Mouse (Mus musculus) heart, adult 2 months (tissue): Measurements from ENCODE around the gene Loxl3. TPM values are rescaled to one million over a fixed set of nuclear protein-coding genes. Genes with fewer than 3 reads are reported as not detected.
A peak's percentile ranks its signal among the peaks of the same experiment; 100 is the strongest.

Experiments
- DNase-seq, 2 experiments: peaks; one replicate each; pipeline ENCODE4 v3.0.0; 2021
- H3K27ac ChIP-seq: fragments of 200-600 bp; 2 replicates; pipeline ENCODE4 v1.8.1; 2022
- H3K27me3 ChIP-seq: fragments of 200-500 bp; 2 replicates; pipeline ENCODE4 v1.6.1; 2012; ENCODE audit warnings: mild to moderate bottlenecking, low read length, inconsistent platforms, mixed read lengths; ENCODE audit not compliant: control insufficient read depth, insufficient read depth
- H3K36me3 ChIP-seq: fragments of 200-500 bp; 2 replicates; pipeline ENCODE4 v1.6.1; 2012; ENCODE audit warnings: low read length, inconsistent platforms; ENCODE audit not compliant: control insufficient read depth, insufficient read depth
- H3K4me1 ChIP-seq: fragments of 200-500 bp; 2 replicates; pipeline ENCODE4 v1.6.1; 2011; ENCODE audit warnings: low read length; ENCODE audit not compliant: control insufficient read depth, insufficient read depth
- H3K4me3 ChIP-seq: fragments of 200-600 bp; 2 replicates; pipeline ENCODE4 v1.8.1; 2022
- H3K79me2 ChIP-seq: fragments of 200-500 bp; replicated peaks from 2 replicates; pipeline ENCODE4 v1.6.1; 2012; ENCODE audit warnings: mild to moderate bottlenecking, inconsistent platforms, low read length, moderate library complexity, mixed read lengths; ENCODE audit not compliant: control insufficient read depth, insufficient read depth
- H3K9ac ChIP-seq: fragments of 200-500 bp; 2 replicates; pipeline ENCODE4 v1.6.1; 2012; ENCODE audit warnings: low read depth, mild to moderate bottlenecking, control low read depth, inconsistent platforms, low read length, mixed read lengths
- CTCF ChIP-seq: fragments of 200-600 bp; IDR thresholded peaks from 2 replicates; pipeline ENCODE4 v1.8.1; 2022; ENCODE audit warnings: antibody characterized with exemption, mild to moderate bottlenecking, moderate library complexity
- EP300 ChIP-seq: fragments of 200-500 bp; IDR thresholded peaks from 2 replicates; pipeline ENCODE4 v1.6.1; 2011; ENCODE audit warnings: low read depth, low read length, control low read depth; ENCODE audit not compliant: insufficient read depth
- POLR2A ChIP-seq: fragments of 200-500 bp; IDR thresholded peaks from 2 replicates; pipeline ENCODE4 v1.6.1; 2011; ENCODE audit warnings: mild to moderate bottlenecking, low read depth, low read length, control low read depth; ENCODE audit not compliant: insufficient read depth
- WGBS: fragments of 180-500 bp; shearing (Covaris S2); methylation state at CpG from one replicate; pipeline ENCODE4 v1.1.7; 2018; 5-methylcytosine and 5-hydroxymethylcytosine counted together
- intact Hi-C: fragments of 180-260 bp; cut with DNase I; formaldehyde crosslinking; loops from one replicate; pipeline ENCODE4 v1.15.1; 2025
- microRNA-seq, 2 experiments: library from miRNA; unstranded; fragments of <30 nt; microRNA quantifications; one replicate each; pipeline ENCODE4 v1.2.0; 2021
- polyA plus RNA-seq: library from polyadenylated mRNA; depleted of rRNA; stranded (reverse); fragments of >200 nt; gene quantifications from 2 replicates; pipeline ENCODE4 v1.2.3, GENCODE M21; 2012; rRNA removed
- total RNA-seq, 2 experiments: library from RNA; stranded (reverse); gene quantifications; 2 replicates each; pipeline ENCODE4 v1.2.3; 2021

Loxl3 gene
- total and polyA plus RNA-seq, 3 experiments = 1.9 to 5.4 (median 2.1) TPM

DNA sequence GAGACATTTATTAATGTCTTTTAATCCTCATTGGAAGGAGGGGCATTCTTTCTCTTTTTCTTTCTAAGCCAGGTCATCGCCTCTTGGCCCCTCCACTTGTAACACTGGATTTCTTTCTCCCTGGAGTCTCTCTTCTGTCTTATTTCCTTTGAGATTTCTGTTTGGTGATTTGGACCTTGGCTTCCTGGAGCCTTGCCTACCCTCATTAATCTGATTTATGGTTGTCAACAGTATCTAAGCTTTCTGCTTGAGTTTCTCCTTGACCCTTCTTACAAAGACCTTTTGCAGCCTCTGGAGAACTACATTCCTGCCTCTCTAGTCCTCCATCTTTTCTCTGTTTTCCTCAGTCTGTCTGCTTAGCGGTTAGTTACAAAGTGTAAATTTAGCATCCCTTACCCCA lies 64.4 kb downstream of the Loxl3 start:
- no peak overlapping the region for H3K27ac ChIP-seq
- H3K79me2 ChIP-seq = no peaks in the 10 kb centered on the region
- no peaks in the 10 kb centered on the region for H3K27me3 ChIP-seq
- DNase-seq = no peak
- no peak for TF ChIP-seq EP300
- no peak for TF ChIP-seq CTCF
- TF ChIP-seq POLR2A = no peak
- H3K4me3 ChIP-seq = no peak overlapping the region
- H3K9ac ChIP-seq = no peak overlapping the region
- no peaks in the 10 kb centered on the region for H3K36me3 ChIP-seq
- 68% methylated on average over 2 of the region's 2 CpGs for WGBS
- intact Hi-C loops = no loop called here
- H3K4me1 ChIP-seq = peaks cover 4% of the 10 kb centered on the region

GRCm38 (mm10) chr6:83101316-83101687 lies 67.3 kb downstream of the Loxl3 start, which contains the start of the genes Ccdc142 and Gm42688:
Gene Ccdc142 (plus strand): TSS chr6:83101601.
Gene Gm42688 (plus strand): TSS chr6:83101617.
- H3K27me3 ChIP-seq = no peaks in the 10 kb centered on the region
- peak within 1 kb of the TSS; percentile 91 for H3K9ac ChIP-seq
- DNase-seq = peak; percentile 89 to 92
- under 1% methylated on average over 25 of the region's 25 CpGs for whole genome bisulfite sequencing
- no peaks in the 10 kb centered on the region for H3K36me3 ChIP-seq
- H3K27ac ChIP-seq = peak within 1 kb of the TSS; percentile 89
- H3K4me3 ChIP-seq = peak within 1 kb of the TSS; percentile 72
- peaks cover 4% of the 10 kb centered on the region for H3K4me1 ChIP-seq
- intact Hi-C loops = loop anchor here (1.0 to 10.0 kb wide), 2 partner anchors 105 to 163 kb away; no protein-coding TSS in a partner anchor
- H3K79me2 ChIP-seq = no peaks in the 10 kb centered on the region
- peak; percentile 68 for TF ChIP-seq POLR2A
- TF ChIP-seq CTCF = peak; percentile 68
- TF ChIP-seq EP300 = peak; percentile 64; the same call in 1 of the 2 replicates

- H3K79me2 ChIP-seq = no peaks in the 10 kb centered on the region
- no peak for TF ChIP-seq EP300
- TF ChIP-seq CTCF = peak; percentile 66
- peaks cover 4% of the 10 kb centered on the region for H3K4me1 ChIP-seq
- H3K4me3 ChIP-seq = peak overlapping the region; percentile 72
- intact Hi-C loops = loop anchor here (1.0 to 10.0 kb wide), 2 partner anchors 106 to 163 kb away; no protein-coding TSS in a partner anchor
- H3K27ac ChIP-seq = peak overlapping the region; percentile 89
- H3K27me3 ChIP-seq = no peaks in the 10 kb centered on the region
- peak overlapping the region; percentile 91 for H3K9ac ChIP-seq
- WGBS = under 1% methylated on average over 74 of the region's 74 CpGs
- DNase-seq = peak; percentile 79 to 80
- H3K36me3 ChIP-seq = no peaks in the 10 kb centered on the region
These were observed 67.9 kb downstream of the Loxl3 start for GRCm38 (mm10) chr6:83101688-83102556.

Small RNA genes lying within 50 kb of the gene (microRNA-seq; reads per million reads assigned to microRNA genes)
- 0 reads per million in 2 experiments for gene Mir3470a
- 0 to 0.56 reads per million in 2 experiments for gene Mir7040

Other genes starting within 250 kb of the Loxl3 start
- gene Sema4f, start 94.4 kb upstream of the Loxl3 start, total RNA-seq = under 1 TPM; 0.13 to 0.18 TPM
- gene Sema4f, start 94.4 kb upstream of the Loxl3 start, polyA plus RNA-seq = 0.37 and 0.53 TPM in 2 replicates
- under 1 TPM in 1 of 2 experiments, not detected in 1; 0.34 TPM for gene M1ap, start 87.3 kb upstream of the Loxl3 start, total RNA-seq
- gene M1ap, start 87.3 kb upstream of the Loxl3 start, polyA plus RNA-seq = 0.31 TPM in 1 of 2 replicates, not detected in the other
- 1 to 10 TPM; 2.6 TPM for gene Dok1, start 702 bp upstream of the Loxl3 start, total RNA-seq
- gene Dok1, start 702 bp upstream of the Loxl3 start, polyA plus RNA-seq = 3.0 and 3.4 TPM in 2 replicates
- 10 to 100 TPM; 70.9 to 87.0 TPM for gene Aup1, start 20.3 kb downstream of the Loxl3 start, total RNA-seq
- 148 and 178 TPM in 2 replicates for gene Aup1, start 20.3 kb downstream of the Loxl3 start, polyA plus RNA-seq
- gene Htra2, start 21.1 kb downstream of the Loxl3 start, total RNA-seq = 10 to 100 TPM; 26.9 to 30.4 TPM
- 35.4 and 37.6 TPM in 2 replicates for gene Htra2, start 21.1 kb downstream of the Loxl3 start, polyA plus RNA-seq
- gene Dqx1, start 23.7 kb downstream of the Loxl3 start, total RNA-seq = under 1 TPM; 0.65 to 0.80 TPM
- gene Dqx1, start 23.7 kb downstream of the Loxl3 start, polyA plus RNA-seq = 1.4 TPM in 2 replicates
- not detected for gene Tlx2, start 36.1 kb downstream of the Loxl3 start, total RNA-seq
- 0.14 TPM in 1 of 2 replicates, not detected in the other for gene Tlx2, start 36.1 kb downstream of the Loxl3 start, polyA plus RNA-seq
- gene Pcgf1, start 43.7 kb downstream of the Loxl3 start, total RNA-seq = 1 to 10 TPM; 7.7 to 8.0 TPM
- gene Pcgf1, start 43.7 kb downstream of the Loxl3 start, polyA plus RNA-seq = 11.5 and 15.5 TPM in 2 replicates
- gene Lbx2, start 52.2 kb downstream of the Loxl3 start, total RNA-seq = 1 to 10 TPM in 1 of 2 experiments, under 1 TPM in 1; 0.84 to 1.5 TPM
- 1.5 and 2.2 TPM in 2 replicates for gene Lbx2, start 52.2 kb downstream of the Loxl3 start, polyA plus RNA-seq
- gene Ccdc142, start 67.4 kb downstream of the Loxl3 start, total RNA-seq = 1 to 10 TPM; 2.0 to 2.5 TPM
- 1.7 and 2.4 TPM in 2 replicates for gene Ccdc142, start 67.4 kb downstream of the Loxl3 start, polyA plus RNA-seq
- gene Gm42688, start 67.4 kb downstream of the Loxl3 start, total RNA-seq = under 1 TPM; 0.80 to 0.94 TPM
- gene Gm42688, start 67.4 kb downstream of the Loxl3 start, polyA plus RNA-seq = 1.6 TPM in 2 replicates
- 100 to 1,000 TPM; 113 to 131 TPM for gene Mrpl53, start 74.9 kb downstream of the Loxl3 start, total RNA-seq
- gene Mrpl53, start 74.9 kb downstream of the Loxl3 start, polyA plus RNA-seq = 91.3 and 129 TPM in 2 replicates
- 1 to 10 TPM; 7.2 to 9.9 TPM for gene Mogs, start 81.3 kb downstream of the Loxl3 start, total RNA-seq
- gene Mogs, start 81.3 kb downstream of the Loxl3 start, polyA plus RNA-seq = 13.9 and 15.8 TPM in 2 replicates
- 10 to 100 TPM; 70.4 to 74.6 TPM for gene Wbp1, start 87.4 kb downstream of the Loxl3 start, total RNA-seq
- 152 TPM in 2 replicates for gene Wbp1, start 87.4 kb downstream of the Loxl3 start, polyA plus RNA-seq
- 10 to 100 TPM; 13.1 to 15.1 TPM for gene Ino80b, start 91.3 kb downstream of the Loxl3 start, total RNA-seq
- gene Ino80b, start 91.3 kb downstream of the Loxl3 start, polyA plus RNA-seq = 5.5 and 9.5 TPM in 2 replicates
- 1 to 10 TPM; 5.2 to 6.7 TPM for gene Rtkn, start 101.3 kb downstream of the Loxl3 start, total RNA-seq
- gene Rtkn, start 101.3 kb downstream of the Loxl3 start, polyA plus RNA-seq = 18.6 and 27.7 TPM in 2 replicates
- gene Wdr54, start 122.2 kb downstream of the Loxl3 start, total RNA-seq = 1 to 10 TPM in 1 of 2 experiments, under 1 TPM in 1; 0.89 to 1.3 TPM
- gene Wdr54, start 122.2 kb downstream of the Loxl3 start, polyA plus RNA-seq = 2.1 and 2.7 TPM in 2 replicates
- under 1 TPM; 0.10 to 0.25 TPM for gene 1700003E16Rik, start 122.2 kb downstream of the Loxl3 start, total RNA-seq
- 0.53 and 0.57 TPM in 2 replicates for gene 1700003E16Rik, start 122.2 kb downstream of the Loxl3 start, polyA plus RNA-seq
- gene Dctn1, start 131.7 kb downstream of the Loxl3 start, total RNA-seq = 100 to 1,000 TPM; 125 to 141 TPM
- 84.2 and 89.1 TPM in 2 replicates for gene Dctn1, start 131.7 kb downstream of the Loxl3 start, polyA plus RNA-seq
- not detected for gene Slc4a5, start 185.7 kb downstream of the Loxl3 start, total RNA-seq
- gene Slc4a5, start 185.7 kb downstream of the Loxl3 start, polyA plus RNA-seq = 0.61 TPM in 1 of 2 replicates, not detected in the other